Mouse (Mus musculus): Measurements from ENCODE around the gene Tapbp.
"Not testable (repeated sequence)": the region's sequence is repeated elsewhere in the genome, so short reads cannot be mapped to it uniquely, and the experiment has no call there.

Gene Tapbp

DNA sequence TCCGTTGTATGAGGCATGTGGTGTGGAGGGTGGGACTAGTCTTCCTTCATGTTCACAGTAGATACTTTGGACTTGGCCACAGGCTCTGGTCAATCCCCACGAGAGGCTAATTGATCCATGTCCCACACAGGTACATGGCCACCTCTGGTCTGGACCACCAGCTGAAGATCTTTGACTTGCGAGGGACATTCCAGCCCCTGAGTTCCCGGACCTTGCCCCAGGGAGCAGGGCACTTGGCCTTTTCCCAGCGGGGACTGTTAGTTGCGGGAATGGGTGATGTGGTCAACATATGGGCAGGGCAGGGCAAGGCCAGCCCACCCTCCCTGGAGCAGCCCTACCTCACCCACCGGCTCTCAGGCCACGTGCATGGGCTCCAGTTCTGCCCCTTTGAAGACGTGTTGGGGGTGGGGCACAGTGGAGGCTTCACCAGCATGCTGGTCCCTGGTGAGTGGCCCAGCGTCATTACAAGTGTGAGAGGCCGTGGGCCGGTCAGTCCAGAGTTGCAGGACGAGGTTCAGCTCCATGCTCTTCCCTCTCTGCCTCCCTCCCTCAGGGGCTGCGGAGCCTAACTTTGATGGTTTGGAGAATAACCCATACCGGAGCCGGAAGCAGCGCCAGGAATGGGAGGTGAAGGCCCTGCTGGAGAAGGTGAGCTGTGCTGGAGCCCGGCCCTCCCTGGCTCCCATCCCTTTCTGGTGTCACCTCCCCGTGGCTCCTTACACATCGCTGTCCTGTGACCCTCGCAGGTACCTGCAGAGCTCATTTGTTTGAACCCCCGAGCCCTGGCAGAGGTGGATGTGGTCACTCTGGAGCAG, 32.6 kb downstream of the Tapbp start:
- no peak for DNase-seq (ENCODE audit: low read depth)

DNA sequence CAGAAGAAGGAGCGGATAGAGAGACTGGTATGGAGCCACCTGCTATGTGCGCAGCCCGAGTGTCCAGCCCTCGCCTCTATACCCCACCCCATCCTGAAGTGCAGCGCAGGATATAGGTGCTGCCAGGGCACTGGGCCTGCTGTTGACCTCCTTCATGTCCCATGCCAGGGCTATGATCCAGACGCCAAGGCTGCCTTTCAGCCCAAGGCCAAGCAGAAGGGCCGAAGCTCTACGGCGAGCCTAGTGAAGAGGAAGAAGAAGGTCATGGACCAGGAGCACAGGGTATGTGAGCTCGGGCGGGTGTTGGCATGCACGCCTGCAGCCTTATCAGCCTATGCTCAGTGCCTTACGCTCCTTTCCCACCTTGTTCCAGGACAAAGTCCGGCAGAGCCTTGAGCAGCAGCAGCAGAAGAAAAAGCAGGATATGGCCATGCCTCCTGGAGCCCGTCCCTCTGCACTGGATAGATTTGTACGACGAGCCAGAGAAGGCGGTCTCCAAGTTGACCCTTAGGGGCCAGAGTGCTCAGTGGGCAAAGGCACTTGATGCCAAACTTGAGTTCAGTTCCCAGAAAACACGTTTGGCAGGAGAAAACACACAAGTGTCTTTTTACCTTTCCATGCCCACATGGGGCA, 33.3 kb downstream of the Tapbp start:
- no peak for DNase-seq (ENCODE audit: low read depth)

DNA sequence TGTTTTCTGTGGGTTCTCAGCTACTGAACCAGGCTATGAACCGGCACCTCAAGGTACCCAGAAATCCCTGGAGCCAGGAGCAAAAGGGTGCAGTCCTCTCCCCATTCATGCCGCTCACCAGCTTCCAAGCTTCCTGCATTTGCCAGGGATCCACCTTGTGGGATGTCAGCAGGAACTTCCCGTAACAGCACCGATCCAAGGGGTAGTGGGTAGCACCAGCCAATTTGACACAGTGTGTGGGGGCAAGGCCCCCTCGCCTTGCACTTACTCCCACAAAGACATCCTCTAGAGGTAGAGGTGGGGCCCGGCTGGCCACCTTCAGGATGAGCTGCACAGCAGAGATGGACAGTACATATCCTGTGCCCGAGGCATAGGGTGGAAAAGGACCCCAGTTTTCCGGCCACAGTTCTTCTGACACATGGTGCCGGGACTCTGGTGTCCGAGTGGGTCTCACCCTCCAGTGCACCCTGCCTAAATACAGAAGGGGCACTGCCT, 34.5 kb downstream of the Tapbp start:
- no peak for DNase-seq (ENCODE audit: low read depth)

DNA sequence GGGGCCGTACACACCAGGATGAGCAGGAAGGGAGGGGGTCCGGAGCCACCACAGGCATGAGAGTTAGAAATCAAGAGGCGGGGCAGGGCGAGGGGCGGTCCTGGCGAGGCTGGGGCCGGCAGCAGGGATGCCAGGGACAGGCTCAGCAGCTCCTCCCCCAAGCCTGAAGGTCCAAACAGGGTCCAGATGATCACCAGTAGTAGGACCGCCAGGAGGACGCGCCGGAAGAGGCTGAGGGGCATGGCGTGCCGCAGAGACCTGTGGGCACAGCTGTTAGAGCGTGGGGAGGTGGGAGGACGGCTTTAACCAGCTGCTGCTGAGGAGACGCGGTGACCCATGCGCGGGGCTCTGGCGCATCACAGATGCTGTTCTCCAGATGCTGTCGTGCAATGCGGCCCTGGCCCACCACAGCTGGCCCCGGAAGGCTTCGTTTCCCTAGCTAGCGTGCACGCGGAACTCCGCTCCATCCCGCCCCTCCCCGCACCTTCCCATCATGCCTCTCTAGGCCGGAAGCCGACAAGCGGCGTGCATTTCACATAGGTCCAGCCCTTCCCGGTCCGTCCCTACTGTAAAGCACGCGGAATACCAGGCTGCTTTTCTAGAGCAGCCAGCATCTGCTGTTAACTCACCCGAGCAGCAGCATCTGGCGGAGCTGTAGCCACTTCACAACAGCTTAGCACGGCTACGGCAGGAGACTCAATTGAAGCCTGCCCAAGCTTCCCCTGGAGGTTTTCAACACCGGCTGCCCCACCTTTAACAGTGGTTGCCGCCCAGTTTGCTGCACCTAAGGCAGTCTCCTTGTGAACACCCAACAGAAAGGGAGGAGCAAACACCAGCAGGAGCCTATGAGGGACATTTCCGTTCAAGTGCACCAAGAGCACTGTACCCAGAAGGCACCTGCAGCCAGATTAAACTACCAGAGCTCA, 35.6 kb downstream of the Tapbp start, which contains the start of gene B3galt4:
B3galt4 (minus strand) TSS at position 468 of the 926 bp plus-strand sequence.
- DNase-seq (ENCODE audit: low read depth) = peak; percentile 89

DNA sequence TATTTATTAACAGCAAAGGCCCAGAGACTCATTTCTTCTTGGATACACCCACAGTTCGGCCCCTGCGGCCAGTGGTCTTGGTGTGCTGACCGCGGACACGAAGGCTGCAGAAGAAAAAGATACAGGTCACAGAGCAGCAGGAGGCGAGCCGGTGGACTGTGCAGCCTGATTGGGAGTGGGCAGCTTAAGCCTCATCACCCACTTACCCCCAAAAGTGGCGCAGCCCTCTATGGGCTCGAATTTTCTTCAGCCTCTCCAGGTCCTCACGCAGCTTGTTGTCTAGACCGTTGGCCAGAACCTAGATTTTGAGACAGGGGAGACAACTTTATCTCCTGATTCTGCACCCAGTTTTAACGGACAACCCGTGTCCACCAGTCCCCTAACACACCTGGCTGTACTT, 36.3 kb downstream of the Tapbp start:
- not testable (repeated sequence) for DNase-seq (ENCODE audit: low read depth)

DNA sequence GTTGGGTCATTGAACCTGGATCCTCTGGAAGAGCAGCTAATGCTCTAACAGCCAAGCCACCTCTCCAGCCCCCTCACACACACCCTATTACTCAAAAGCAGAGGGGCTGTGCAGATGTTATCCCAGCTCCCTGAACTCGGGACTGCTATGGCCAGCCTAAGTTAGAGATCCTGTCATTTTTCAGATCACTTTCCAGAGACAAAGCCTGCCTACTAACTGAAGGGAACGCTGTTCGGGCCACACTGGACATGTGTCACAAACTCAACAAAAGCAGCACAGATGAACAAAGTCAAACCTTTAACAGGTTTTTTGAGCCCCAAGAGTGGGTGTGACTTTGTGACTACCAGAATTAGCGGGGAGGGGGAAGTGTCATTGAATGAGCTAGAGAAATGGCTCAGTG, 37.2 kb downstream of the Tapbp start:
- DNase-seq (ENCODE audit: low read depth) = no peak

DNA sequence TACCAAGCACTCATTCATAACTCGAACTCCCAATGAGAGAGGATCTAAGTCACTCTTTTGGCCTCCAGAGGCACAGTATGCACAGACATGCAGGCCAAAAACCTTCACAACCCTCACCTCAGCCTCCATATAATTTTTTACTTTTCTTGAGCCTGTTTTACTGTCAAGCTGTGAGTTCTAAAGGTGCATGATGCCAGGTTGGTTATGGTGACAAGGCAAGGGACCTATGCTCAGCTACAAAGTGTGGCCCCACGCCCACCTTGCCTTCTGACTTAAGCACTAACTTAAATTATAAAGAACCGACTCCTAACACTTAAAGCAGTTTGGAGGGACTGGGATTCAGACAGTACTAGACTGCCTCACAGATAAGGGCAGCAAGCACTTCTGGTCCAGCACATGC, 37.6 kb downstream of the Tapbp start:
- no peak for DNase-seq (ENCODE audit: low read depth)

DNA sequence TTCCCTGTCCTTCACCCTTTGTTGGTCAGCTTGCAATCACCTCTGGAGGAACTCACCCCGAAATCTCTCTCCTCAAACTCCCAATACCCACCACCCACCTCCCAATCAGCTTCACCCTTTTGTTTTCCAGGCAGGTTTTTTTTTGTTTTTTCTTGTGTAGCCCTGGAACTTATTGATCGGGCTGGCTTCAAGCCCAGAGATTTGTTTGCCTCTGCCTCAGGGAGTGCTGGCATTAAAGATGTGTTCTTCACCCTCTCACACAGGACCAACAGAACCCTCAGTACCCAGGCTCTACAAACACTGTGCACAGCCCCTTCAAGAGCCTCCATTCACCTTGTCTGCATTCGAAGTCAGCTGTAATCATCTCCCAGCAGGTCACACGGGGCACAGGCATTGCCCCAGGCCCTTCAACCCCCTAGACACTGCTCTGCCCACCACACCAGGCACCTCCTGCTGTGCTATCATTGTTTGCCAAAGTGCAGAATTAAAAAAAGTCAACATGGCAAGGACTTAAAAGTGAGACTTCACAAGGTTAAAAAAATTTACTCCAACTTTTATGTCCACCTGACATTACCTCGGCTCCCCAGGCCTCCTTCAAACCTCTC, 38.4 kb downstream of the Tapbp start:
- DNase-seq (ENCODE audit: low read depth) = no peak

DNA sequence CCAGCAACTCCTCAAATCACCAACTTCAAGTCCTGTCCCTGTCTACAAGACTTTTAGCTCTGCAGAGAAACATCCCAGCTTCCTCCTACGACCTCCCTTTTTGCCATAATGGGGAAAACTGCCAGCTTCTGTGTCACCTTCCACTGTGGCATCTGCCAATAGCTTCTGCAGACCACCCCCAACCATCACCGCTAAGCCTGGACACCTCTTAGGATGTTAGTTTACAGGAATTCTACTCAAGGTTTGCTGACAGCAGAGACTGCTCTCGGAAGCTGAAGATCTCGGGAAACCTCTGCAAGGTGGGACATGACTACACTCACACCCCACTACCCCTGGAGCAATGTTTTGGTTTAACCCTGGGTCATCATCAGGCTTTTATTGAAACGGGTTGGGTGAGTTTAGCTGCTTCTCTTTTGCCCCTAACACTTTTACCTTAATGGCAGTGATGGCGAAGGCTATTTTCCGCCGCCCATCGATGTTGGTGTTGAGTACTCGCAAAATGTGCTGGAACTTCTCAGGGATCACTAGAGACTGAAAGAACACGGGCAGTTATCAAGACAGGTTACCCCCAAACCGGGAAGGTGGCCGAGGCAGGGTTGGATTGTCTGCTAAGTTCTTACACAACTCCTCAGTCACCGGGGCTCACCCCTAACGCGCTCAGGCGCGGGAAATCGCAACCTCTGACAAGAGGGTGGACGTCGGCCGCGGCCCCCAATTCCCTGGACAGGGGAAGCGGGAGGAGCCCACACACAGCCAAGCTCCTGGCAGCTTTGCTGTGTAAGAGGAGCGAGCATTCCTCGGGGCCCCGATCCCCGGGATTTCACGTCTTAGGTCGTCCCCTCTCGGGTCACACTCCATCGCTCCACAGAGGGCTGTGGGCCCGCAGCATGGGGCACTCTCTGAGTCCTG, 39.2 kb downstream of the Tapbp start:
- no peak for DNase-seq (ENCODE audit: low read depth)

DNA sequence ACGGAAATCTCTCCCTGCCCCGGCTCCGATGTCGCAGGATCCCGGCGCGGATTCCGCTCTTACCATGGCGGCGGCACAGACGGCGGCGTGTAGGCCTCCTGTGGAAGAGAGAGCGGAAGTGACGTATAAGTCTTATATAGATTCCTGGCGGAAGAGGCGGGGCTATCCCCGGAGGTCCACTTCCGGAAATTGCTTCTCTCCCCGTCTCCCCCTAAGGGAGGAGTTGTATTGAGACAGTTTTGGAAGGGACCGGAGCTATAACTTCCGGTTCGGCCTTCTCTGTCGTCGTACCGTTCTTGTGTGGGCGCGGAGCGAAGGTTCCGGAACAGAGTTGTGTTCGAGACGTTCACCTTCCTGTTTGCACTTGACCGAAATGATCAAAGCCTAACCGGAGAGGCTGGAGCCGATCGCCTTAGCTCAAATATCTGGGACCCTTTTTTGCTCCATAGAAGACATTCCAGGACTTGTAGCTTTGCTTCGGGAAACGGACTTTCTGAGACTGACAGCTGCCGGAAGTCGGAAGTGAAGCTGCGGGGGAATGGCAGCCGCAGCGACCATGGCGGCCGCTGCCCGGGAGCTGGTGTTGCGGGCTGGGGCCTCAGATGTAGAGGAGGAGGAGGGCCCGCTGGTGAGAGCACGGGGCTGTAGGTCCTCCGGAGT, 40.0 kb downstream of the Tapbp start, which contains the start of the genes Vps52 and Rps18:
Vps52 (plus strand) TSS at position 258 of the 660 bp plus-strand sequence.
Rps18 (minus strand) TSS at position 447 of the 660 bp plus-strand sequence.
- peak; percentile 92 for DNase-seq (ENCODE audit: low read depth)

DNA sequence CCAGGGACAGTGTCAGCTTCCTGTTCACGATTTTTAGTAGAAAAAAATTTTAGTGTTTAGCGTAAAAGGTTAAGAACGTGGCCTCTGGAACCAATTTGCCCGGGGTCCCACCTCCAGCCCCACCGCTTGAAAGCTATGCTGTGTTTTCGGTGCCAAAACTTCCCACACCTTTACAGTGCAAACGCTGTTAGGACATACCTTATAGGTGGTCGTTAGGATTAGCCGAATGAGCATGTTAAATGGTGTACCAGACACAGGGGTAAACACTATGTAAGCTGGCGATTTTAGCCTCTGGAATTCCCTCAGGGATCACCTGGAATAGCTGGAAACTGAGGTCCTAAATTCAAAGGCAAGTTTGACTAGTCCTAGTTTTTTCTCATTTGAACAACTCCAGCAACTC, 40.6 kb downstream of the Tapbp start:
- DNase-seq (ENCODE audit: low read depth) = no peak

DNA sequence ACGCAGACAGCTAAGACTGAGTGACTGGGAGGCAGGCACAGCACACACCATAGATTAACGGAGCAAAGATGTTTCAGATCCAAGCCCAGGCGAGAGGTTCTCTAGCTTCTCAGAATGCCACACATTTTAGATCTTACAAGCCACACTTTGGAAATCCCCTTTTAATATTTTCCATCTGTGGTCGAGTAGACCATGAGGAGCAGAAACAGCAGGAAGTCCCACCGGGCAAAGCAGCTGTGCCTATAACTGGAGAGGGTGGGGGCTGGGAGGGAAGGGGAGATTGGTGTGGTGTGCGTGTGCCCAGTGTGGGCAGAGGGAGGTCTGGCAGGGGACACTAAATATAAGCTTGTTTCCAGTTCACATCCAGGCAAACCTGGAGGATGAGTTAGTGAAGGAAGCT, 41.8 kb downstream of the Tapbp start:
- no peak for DNase-seq (ENCODE audit: low read depth)

DNA sequence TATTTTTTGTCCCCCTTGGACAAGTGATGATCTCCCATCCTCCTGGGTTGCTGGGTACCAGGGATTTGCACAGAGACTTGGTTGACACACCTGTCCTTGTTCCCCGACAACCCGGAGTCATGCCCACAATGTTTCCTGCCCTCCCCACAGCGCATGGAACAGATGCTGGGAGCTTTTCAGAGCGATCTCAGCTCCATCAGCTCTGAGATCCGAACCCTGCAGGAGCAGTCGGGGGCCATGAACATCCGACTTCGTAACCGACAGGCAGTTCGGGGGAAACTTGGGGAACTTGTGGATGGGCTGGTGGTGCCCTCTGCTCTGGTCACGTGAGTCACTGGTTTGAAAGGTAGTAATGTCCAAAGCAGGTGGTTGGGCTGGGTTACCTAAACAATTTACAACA, 42.8 kb downstream of the Tapbp start:
- no peak for DNase-seq (ENCODE audit: low read depth)

DNA sequence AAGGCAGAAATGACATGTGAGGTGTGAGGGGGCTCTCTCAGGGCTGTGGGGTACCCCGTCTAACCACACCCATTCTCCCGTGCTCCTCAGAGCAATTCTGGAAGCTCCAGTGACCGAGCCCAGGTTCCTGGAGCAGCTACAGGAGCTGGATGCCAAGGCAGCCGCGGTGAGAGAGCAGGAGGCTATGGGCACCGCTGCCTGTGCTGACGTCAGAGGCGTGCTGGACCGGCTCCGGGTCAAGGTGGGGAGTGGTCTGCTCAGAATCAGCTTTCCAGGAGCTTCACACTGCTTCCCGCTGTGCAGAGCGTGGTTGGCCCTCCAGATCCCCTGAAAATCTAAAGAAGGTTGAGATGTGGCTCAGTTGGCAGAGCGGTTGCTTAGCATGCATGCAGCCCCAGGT, 43.4 kb downstream of the Tapbp start:
- DNase-seq (ENCODE audit: low read depth) = no peak

DNA sequence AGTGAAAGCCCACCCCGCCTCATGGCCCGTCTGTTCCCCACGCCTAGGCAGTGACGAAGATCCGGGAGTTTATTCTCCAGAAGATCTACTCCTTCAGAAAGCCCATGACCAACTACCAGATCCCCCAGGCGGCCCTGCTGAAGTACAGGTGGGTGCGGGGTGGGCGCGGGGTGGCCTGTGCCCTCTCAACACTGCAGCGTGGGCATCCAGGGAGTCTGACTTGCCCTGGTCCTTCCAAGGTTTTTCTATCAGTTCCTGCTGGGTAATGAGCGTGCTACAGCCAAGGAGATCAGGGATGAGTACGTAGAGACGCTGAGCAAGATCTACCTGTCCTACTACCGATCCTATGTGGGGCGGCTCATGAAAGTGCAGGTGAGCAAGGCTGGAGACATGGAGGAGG, 44.2 kb downstream of the Tapbp start:
- no peak for DNase-seq (ENCODE audit: low read depth)

DNA sequence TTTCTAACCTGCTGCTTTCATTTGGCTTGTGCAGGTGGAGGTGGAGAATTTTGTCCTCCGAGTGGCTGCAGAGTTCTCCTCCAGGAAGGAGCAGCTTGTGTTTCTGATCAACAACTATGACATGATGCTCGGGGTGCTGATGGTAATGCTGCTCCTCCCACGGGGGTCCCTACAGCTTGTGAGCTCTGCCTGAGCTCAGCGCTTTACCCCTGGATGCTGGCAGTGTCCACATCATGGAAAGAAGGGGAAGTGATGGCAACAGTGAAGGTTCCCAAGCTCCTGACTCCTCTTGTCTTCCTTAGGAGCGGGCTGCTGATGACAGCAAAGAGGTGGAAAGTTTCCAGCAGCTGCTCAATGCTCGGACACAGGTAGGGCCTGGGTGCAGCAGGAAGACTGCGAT, 47.2 kb downstream of the Tapbp start:
- no peak for DNase-seq (ENCODE audit: low read depth)

DNA sequence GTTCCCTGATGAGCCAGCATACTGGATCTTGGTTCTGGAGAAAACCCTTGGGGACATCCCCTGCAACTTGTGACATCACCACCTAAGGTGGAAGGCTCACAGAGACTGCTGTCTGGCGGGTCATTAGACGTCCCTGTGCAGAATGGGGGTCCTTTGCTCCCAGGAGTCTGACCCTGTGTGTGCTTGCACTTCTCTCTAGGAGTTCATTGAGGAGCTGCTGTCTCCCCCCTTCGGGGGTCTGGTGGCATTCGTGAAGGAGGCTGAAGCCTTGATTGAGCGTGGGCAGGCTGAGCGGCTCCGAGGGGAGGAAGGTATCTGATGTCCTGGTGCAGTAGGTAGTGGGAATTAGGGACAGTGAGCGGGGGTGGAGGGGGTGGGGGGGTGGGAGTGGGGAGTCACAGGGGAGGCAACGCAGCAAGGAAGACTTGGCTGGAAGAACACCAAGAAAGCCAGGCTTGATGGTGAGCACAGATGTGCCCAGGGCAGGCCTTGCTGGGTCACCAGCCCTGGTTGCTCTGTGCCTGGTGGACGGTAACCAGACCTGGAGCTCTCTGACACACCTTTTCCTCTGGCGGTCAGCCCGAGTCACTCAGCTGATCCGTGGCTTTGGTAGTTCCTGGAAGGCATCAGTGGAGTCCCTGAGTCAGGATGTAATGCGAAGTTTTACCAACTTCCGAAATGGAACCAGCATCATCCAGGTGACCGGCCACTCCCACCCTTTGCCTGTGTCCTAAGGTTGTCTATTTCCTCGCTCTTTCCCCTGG, 49.6 kb downstream of the Tapbp start:
- no peak for DNase-seq (ENCODE audit: low read depth)

DNA sequence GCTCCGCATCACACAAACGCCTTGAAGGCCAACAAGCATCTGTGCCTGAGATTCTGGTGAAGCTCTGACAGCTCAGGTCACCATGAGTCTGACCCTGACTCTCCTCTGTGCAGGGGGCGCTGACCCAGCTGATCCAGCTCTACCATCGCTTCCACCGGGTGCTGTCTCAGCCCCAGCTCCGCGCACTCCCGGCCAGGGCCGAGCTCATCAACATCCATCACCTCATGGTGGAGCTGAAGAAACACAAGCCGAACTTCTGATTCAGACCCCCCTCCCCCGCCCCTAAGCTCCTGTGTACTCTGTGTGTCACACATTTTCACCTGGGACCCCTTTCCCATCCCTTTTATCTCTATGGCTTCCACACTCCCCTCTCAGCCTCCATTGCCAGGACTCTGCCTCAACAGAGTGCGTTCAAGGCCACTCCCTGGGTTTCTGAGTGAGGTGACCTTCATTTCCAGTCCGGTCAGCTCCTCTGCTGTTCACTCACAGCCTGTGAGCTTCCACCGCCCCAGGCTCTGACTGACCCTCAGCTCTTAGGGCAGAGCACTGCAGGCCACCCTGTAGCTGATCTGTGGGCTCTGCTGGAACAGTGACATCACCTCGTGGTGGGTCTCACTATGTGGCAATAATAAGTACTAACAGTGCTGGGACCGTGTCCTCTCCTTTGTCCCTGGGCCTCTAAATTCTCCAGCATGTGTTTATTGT, 50.3 kb downstream of the Tapbp start:
- no peak for DNase-seq (ENCODE audit: low read depth)

DNA sequence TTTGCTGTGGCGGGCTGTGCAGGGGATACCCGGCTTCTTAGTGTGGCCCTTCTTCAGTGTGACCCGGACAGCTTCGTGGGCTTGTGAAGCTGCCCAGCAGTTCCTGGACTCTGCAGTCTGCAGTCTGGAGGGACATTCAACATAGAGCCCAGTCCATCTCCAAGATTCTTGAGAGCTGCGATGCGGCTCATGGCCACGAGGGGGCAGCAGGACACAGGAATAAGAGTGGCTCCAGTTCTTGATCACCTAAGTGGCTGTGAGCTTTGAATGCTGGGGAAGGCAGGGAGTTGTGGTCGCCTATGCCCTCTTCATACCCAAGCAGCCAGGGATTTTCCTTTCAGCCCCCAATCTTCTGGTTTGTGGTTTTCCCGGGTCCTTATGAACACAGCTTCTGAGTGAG, 52.8 kb downstream of the Tapbp start:
- DNase-seq (ENCODE audit: low read depth) = no peak
